Mouse (Mus musculus) lung, postnatal 14 days (tissue): Measurements from ENCODE around the gene Rnase9.
A peak's percentile ranks its signal among the peaks of the same experiment; 100 is the strongest.

Source experiments
- DNase-seq: peaks from one replicate; pipeline ENCODE4 v3.0.0; 2021

Gene Rnase9

GRCm38 (mm10) chr14:51041769-51042168 is at the start of gene Rnase9:
Gene Rnase9, minus strand, starts transcription at chr14:51041869.
- no peak for DNase-seq

DNA sequence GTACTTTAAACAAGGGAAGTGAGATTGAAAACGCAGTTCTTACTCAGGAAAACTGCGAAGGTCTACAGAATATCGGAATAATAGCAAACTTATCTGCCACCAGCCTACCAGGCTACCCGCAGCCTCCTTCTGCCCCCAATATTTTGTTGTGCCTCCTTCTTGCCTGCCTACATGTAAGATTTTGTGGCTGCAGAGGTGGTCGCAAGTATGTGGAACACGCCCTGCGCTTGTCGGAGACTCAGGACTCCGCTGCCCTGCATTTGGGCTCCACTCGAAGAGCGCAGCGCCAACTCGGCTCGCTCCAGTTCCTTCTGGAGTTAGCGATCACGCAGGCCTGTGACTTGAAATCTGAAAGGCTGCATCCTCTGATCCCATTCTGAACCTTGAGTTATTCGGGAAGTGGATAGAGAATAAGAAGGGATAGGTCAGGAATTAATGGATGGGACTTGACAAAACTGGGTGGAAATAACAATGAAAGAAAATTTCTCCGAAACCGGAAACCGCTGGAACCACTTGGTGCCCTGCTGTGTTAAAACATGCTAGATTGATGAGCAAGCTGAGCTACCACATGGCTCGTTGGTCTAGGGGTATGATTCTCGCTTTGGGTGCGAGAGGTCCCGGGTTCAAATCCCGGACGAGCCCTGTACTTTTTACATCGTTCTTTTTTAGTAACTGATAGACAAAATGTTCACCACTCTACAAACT is 48.6 kb upstream of the Rnase9 start:
- peak; percentile 85 for DNase-seq

GRCm38 (mm10) chr14:51089674-51090076 is 48.0 kb upstream of the Rnase9 start:
- no peak for DNase-seq

GRCm38 (mm10) chr14:51088970-51089673 is 47.5 kb upstream of the Rnase9 start:
- peak; percentile 98 for DNase-seq

DNA sequence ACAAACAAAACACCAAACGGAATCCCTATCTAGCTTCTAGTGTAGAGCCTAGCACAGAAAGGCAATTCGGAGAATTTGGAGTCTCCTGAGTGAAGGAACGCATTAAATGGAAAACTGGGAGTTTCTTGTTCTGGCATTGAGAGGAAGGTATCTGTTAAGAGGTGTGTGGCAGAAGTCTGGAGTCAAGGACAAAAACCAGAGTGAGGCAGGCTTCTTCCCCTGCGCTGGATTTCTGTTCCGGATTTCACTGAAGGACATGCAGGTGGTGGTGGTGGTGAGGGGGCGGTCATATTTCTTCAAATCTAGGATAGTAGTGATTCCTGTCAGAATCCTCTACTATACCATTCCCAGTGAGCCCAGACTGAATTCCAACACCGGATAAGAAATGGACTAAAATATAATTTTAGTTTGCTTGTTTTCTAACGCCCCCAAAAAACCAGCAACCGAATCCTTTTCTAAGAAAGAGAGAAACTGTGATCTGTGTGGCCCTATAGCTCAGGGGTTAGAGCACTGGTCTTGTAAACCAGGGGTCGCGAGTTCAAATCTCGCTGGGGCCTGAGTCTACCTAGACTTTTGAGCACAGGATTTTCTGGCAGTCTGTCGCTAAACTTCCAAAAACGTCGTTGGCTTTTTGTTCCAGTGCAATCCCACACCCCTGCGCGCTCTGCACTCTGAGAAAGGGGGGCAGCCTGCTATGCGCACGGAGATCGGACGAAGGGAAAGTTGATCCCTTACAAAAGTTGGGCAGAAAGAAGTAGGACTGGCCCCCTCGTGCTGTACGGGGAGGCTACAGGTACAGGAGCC is 46.7 kb upstream of the Rnase9 start:
- peak; percentile 88 for DNase-seq

- no peak for DNase-seq
Observed at GRCm38 (mm10) chr14:51087762-51088161, 46.1 kb upstream of the Rnase9 start.

- no peak for DNase-seq
Observed at GRCm38 (mm10) chr14:51085911-51086310, 44.2 kb upstream of the Rnase9 start.

- DNase-seq = no peak
Observed at GRCm38 (mm10) chr14:51085086-51085485, 43.4 kb upstream of the Rnase9 start.

DNA sequence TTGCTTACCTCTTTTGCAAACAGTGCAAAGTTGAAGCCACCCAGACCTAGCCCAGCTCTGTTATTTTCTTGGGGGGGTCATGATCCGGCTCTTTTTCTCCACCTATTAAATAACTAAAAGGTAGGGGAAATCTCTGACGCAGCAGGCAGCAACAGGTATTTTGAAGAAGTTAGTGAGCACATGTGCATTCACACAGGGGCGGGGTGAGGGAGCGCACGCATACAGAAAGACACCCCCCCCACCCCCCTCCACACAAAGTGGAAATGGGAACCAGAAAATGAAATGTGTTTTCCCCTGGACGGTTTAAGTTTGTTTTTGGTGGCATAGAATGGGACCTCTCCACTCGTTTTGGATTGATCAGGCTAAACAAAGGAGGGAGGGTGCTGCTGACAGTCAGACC is 42.1 kb upstream of the Rnase9 start:
- DNase-seq = no peak

GRCm38 (mm10) chr14:51082599-51083581 is 41.2 kb upstream of the Rnase9 start:
- peak; percentile 72 for DNase-seq

DNA sequence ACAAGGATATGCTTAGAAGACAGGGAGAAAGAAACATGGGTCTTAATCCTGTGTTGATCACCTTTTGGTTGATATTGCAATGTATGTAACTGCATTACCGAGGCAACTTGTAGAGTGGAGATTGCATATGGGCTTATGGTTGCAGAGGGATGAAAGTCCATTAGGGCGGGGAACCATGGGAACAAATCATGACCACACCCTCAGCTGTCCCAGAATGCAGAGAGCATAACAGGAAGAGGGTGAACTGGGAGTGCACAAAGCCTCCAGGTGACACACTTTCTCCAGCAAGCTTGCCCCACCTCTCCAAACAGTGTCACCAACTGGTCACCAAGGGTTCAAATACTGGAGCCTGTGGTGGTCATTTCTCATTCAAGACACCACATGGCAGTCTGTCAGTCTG is 39.4 kb upstream of the Rnase9 start:
- DNase-seq = no peak

GRCm38 (mm10) chr14:51079180-51079579 is 37.5 kb upstream of the Rnase9 start:
- DNase-seq = no peak

DNA sequence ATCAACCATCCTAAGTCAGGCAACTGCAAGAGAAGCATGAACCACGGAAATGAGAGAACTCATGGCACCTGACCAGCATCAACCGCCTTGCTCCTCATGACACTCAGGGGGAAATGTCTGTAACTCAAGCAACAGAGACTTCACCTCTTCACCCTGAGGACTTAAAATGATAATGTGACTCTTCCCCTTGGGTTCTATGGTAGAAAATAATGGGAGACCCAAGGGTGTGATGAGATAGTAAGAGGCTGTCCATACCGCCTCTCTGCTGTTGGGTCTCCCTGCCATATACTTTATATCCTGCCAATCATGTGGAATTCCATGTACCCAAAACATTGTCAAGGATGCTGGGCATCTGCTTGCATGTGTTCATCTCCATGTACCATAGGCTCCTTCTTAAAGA is 32.7 kb upstream of the Rnase9 start, which contains the start of gene Olfr750:
Olfr750 (minus strand) TSS at position 101 of the 400 bp plus-strand sequence.
- DNase-seq = no peak

GRCm38 (mm10) chr14:51069617-51070016 is 27.9 kb upstream of the Rnase9 start:
- DNase-seq = peak; percentile 67

DNA sequence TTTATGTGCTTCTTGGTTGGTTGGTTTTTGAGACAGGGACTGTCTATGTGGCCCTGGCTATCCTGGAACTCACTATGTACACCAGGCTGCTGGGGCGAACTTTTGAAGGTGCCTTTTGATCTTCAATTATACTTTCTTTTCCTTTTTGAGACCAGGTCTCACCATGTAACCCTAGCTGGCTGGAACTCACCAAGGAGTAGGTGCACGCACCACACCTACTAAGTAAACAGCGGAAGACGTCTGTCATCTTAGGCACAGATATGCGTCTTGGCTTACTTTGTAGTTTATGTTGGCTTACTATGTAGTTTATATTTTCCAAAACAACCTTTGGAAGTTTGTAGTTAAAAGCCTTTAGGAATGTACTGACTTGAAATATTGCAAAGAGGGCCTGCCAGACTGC is 27.3 kb upstream of the Rnase9 start:
- DNase-seq = no peak

DNA sequence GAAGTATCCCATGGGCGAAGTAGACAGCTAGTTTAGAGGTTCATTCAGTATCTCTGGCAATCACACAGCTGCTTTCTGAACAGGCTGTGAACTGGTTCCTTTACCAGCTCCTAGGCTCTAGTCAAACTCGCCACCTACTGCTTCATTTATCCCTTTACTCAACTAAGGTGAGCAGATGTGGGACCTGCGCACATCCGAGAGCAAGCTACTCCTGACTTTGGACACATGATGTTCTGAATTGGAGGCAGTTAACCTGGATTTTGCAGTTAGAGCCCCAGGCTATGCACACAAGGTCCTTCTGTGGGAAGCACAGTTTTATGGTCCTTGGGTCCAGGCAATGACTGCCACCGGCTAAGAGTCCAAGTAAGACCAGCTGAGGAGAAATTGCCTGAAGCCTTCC is 19.1 kb upstream of the Rnase9 start:
- no peak for DNase-seq

GRCm38 (mm10) chr14:51057401-51057831 is 15.7 kb upstream of the Rnase9 start, which contains the start of gene Rnase12:
Gene Rnase12, minus strand, starts transcription at chr14:51057661.
- no peak for DNase-seq

- no peak for DNase-seq
Observed at GRCm38 (mm10) chr14:51054243-51055237, 12.9 kb upstream of the Rnase9 start.

GRCm38 (mm10) chr14:51053176-51053575 is 11.5 kb upstream of the Rnase9 start:
- DNase-seq = no peak

DNA sequence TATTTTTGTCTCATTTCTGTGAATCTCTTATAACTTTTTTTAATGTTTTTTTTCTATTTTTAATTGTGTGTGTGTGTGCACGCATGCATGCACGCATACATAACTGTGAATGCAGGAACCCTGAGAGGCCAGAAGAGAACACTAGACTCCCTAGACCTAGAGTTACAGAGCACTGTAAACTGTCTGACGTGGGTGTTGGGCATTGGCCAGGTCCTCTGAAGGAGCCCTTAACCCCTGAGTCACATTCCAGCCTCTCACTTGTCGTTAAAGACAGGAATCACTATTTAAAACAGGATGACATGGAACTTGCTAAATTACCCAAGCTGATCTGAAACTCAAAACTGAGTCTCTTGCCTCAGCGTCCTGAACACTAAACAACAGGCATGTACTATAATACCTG is 10.3 kb upstream of the Rnase9 start:
- no peak for DNase-seq

DNA sequence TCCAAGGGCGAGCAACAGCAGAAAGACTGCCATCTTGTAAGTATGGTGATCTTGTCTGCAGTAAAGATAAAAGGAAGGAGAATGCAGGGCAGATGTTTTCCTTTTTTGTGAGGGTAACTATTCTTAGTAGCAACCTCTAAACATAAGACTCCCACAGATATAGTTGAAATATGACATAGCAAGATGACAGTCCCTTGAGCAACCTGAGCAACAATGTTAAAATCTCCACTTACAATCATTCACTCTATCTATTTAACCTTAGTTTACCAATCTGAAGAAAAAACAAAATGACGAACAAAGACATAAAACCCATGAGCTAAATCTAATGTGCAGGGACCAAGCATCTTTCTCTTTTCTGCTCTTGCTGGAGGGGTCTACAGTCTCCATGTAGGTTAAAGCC is 8.4 kb upstream of the Rnase9 start, which contains the start of gene Rnase11:
Rnase11 (minus strand) TSS at position 101 of the 400 bp plus-strand sequence.
- no peak for DNase-seq
